Mouse (Mus musculus) bone marrow, adult 2 months (tissue): ENCODE data around the gene Sh3pxd2b.

Experiments
- CTCF ChIP-seq: fragments of 200-500 bp; IDR thresholded peaks from 2 replicates; pipeline ENCODE4 v1.5.1; 2011; ENCODE audit warnings: low read length, control low read depth; ENCODE audit not compliant: control insufficient read depth, insufficient read depth
- POLR2A ChIP-seq: fragments of 200-500 bp; IDR thresholded peaks from 2 replicates; pipeline ENCODE4 v1.6.1; 2011; ENCODE audit warnings: low read depth, mild to moderate bottlenecking, control low read depth, low read length, borderline replicate concordance; ENCODE audit not compliant: control insufficient read depth

GRCm38 (mm10) chr11:32456356-32456755 is 108.7 kb downstream of the Sh3pxd2b start:
- TF ChIP-seq CTCF (no peak), POLR2A (no peak)
